Mouse (Mus musculus) right cerebral cortex, adult 2 months (tissue): ENCODE data around the gene Triobp.

Experiments used
- DNase-seq, 2 experiments: peaks; one replicate each; pipeline ENCODE4 v3.0.0; 2021 to 2022; ENCODE audit warnings: low spot score in 2 of 2

Gene Triobp

DNA sequence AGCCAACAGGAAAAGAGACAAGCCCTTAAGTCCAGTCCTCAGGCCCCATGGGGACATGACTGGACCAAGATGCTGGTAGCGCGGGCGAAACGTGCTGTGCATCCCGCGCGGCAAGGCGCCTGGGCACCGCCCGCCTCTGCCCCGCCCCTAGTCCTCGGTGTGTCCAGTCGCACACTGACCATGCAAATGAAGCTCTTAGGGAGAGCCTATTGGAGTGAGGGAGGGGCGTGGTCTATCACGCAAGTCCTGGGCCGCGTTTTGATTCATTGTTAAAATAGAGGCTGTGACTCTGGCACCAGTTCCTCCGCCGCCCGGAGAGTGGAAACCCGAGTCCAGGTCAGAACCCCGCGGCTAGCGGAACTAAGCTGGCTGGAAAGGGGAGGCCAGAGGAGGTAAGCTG, at the start of gene Triobp:
Gene Triobp, plus strand, starts transcription at position 68 of the 400 bp plus-strand sequence.
- peak; percentile 82 to 86 for DNase-seq

DNA sequence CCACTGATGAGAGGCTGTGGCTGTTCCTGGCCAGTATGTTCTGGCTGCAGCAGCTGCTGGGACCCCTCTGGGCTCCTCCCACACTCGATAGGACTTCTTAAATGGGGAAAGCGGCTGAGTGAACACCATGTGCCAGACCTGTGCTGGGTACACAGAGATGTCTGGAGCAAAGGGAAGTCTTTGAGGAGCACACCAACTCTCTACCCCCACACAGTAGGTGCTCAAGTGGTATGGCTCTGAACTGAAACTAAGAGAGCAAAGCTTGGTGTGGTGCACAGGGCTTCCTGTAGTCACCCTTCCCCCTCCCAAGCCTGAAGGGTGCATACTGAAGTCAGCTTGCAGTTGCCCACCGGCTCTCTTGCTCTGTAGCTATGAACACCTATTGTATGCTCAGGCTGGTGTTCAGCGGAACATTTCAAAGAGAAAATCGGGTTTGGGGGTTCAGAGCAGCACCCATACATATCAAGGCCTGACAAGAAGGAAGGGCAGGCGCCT, 49.0 kb upstream of the Triobp start:
- no peak for DNase-seq

DNA sequence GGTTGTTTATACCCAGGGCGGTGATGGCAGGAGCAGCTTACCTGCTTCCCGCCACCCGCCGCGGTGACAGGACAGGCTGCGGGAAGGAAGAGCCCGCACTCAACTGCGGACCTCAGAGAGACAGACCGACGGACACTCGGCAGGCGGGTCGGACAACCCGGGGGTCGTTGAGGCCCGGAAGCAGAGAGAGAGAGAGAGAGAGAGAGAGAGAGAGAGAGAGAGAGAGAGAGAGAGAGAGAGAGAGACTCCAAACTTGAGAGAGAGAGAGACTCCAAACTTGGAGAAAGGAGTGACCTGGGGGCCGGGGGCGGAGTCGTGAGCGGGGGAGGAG, 48.1 kb upstream of the Triobp start, which contains the start of gene Gm49510:
Gene Gm49510, plus strand, starts transcription at position 259 of the 331 bp plus-strand sequence.
- DNase-seq: peak in 1 of 2 experiments; percentile 9

DNA sequence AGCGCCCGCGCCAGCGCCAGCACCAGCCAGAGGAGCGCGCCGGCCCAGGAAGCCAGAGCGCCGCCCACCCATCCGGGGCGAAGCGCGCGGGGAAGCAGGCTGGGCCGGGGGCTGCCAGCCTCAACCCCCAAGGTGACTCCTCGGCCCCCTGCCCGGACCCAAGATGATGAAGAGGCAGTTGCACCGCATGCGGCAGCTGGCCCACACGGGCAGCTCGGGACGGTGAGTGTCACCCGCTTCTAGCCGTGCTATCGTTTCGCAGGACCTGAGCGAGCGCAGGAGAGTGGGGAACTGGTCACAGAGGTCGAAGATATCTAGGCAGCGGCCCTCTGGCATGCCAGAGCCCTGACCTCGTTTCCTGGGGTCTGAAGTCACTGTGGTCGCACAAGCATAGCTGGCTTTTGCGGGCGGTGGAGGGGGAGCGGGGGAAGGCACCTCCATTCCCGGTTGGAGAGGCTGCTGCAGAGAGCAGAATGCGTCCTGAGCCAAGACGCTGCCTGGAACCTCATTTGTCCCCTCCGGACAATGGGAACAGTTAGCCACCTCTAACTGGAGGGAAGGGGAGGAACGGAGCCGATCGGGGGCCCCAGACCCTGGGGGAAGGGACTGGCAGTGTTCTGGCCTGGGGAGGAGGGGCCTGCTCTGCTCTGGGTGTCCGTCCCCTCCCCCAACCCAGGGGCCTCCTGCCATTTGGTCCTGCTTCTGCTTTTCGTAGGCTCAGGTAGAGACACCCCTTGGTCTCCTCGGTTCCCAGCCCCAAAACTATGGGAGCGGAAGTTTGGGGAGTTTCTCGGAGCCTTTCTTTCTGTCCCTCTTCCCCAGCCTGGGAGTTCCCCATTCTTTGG, 47.6 kb upstream of the Triobp start, which contains the start of gene Sh3bp1:
Gene Sh3bp1, plus strand, starts transcription at position 29 of the 845 bp plus-strand sequence.
- DNase-seq: peak; percentile 54

DNA sequence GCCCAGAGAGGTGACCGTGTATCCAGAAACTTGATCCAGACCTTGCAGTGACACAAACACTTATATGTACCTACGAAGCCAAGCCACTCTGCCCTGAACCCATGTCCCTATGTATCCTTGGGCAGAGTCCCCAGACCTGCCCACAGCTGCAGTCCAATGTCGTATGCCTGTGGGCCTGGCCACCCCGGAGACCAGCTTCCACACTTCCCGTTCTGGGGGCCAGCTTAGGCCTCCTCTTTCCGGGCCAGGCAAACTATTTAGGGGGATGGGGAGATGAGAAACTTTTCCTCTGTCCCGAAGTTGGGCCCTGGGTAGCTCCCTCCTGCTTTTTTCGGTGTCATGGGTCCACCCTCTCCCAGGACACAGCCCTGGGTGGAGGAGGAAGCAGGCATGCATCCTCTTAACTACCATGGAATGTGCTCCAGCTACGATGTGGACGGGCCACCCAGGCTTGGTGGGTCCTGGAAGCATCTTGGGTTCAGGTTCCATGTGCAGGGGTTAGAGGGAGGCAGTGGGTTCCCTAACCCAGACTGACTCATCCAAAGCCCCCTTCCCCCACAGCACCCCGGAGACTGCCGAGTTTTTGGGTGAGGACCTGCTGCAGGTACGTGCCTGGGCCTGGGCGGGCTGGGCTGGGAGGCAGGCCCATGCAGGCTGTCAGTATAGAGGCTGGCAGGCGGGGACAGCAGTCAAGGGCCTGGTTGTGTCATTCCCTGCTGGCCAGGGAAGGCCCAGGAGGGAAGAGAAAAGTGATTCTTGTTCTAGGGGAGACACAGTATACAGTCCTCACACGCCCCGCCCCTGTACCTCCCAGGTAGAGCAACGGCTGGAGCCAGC, 46.7 kb upstream of the Triobp start:
- DNase-seq: no peak

DNA sequence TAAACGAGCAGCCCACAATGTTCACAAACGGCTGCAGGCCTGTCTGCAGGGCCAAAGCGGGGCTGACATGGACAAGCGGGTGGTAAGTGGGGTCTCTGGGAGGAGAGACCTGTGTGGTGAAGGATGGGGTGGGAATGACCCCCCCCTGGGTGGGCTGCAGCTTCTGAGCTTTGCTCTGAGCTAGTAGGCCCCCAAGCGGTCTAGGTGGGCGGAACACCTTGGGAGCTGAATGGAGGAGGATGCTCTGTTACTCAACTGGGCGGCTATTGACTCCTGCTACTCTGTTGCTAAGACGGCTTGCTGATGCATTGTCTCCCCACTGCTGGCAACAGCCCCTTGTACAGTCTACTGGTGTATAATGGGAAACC, 46.1 kb upstream of the Triobp start:
- DNase-seq: no peak

DNA sequence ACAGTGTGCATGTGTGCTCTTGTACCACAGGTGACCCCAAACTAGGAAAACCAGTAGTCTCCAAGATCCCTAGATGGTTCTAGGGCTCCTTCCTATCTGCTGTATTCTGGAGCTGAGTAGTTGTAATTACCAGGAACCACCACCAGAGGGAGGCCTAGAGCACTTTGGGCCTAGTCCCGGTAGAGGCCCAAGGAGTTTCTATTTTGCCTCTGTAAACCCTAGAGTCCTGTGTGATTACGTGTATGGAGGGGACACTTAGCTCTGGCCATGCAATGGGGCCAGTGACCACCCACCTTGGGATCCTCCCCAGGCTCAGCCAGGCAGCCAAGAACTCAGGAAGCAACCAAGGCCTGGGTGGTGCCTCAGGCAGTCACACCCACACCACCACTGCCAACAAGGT, 44.3 kb upstream of the Triobp start:
- peak; percentile 90 to 91 for DNase-seq

DNA sequence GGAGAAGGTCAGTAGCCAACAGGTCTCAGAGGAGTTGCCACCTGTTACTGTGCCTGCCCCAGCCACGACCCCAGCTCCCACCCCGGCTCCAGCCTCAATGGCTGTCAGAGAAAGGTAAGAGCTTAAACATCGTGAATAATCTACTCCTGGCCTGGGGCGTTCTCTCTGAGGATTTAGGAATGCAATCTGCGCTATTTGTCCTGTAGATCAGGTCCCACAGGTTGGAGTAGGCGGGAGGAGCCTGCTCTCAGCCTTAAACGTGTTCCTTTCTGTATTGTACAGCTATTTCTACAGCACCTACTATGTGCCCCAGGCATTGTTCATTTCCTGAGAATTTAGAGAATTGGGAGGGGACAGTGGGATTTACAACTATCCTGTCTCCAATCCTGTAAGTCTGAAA, 39.1 kb upstream of the Triobp start:
- no peak for DNase-seq

DNA sequence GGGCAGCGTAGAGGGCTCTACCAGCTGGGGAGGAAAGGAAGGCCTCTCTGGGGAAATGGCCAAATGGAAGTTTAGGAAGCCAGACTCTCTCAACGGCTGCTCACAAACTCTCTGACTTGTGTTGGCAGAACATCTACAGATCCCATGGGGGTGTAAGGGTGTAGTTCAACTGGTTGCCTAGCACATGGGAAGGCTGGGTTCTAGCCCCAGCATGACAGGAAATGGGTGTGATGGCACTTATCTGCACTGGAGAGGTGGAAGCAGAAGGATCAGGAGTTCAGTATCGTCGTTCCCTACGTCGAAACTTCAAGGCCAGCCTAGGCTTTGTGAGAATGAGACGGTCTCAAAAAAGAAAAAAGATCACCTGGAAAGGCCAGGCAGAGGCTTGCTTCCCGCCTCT, 38.5 kb upstream of the Triobp start:
- DNase-seq: no peak

DNA sequence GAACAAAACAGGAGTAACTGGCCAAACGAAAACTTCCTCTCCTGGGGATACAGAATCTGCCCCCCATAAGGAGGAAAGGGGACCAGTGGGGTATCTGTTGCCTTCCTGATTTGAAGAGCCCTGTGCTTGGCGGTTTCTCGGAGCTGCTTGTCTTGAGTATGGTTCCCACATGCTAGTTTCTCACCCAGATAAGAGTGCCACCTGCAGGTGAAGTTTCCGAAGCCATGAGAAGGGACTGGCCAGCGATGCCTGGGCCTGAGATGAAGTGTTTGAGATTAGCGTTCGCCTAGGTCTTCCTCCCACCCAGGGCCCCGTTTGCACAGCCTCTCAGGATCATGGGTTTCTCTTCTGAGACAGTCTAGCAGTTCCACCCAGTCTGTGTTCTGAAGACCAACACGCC, 35.5 kb upstream of the Triobp start:
- peak; percentile 46 to 53 for DNase-seq

DNA sequence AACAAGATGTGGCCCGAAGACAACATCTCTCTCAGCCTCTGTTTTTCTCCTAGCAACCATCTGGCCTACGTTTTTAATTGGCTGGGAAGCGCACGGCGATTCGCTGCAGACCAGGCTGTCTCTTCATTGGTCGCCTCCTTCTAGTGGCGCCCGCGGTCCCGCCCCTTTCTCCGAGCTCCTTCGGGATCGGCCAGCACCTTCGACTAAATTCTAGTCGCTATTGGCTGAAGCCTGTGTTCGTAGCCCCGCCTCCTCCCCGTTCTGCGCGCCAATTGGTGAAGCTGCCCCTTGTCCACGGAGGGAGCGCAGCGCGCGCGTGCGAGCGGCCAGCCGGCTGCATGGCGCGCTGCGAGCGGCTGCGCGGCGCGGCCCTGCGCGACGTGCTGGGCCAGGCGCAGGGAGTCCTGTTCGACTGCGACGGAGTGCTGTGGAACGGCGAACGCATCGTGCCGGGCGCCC, 33.9 kb upstream of the Triobp start, which contains the start of gene Pdxp:
Gene Pdxp, plus strand, starts transcription at position 288 of the 459 bp plus-strand sequence.
- peak; percentile 96 to 98 for DNase-seq

DNA sequence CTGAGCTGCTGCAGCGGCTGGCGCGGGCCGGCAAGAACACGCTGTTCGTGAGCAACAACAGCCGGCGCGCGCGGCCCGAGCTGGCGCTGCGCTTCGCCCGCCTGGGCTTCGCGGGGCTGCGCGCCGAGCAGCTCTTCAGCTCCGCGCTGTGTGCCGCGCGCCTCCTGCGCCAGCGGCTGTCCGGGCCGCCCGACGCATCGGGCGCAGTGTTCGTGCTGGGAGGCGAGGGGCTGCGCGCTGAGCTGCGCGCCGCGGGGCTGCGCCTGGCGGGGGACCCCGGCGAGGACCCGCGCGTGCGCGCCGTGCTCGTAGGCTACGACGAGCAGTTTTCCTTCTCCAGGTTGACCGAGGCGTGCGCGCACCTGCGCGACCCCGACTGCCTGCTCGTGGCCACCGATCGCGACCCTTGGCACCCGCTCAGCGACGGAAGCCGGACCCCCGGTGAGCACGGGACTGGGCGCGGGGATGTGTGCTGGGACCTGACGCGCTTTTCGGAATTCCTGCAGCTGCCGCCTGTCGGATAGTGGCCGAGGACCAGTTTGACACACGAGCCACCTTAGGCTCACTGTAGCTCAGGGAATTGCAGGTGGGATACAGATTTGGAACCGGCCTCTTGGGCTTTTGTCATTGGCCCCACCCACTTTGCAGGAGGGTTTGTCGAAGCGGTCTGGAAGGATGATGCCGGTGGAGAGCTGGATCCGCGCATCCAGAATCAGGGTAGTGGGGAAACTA, 33.3 kb upstream of the Triobp start:
- peak; percentile 45 to 58 for DNase-seq

DNA sequence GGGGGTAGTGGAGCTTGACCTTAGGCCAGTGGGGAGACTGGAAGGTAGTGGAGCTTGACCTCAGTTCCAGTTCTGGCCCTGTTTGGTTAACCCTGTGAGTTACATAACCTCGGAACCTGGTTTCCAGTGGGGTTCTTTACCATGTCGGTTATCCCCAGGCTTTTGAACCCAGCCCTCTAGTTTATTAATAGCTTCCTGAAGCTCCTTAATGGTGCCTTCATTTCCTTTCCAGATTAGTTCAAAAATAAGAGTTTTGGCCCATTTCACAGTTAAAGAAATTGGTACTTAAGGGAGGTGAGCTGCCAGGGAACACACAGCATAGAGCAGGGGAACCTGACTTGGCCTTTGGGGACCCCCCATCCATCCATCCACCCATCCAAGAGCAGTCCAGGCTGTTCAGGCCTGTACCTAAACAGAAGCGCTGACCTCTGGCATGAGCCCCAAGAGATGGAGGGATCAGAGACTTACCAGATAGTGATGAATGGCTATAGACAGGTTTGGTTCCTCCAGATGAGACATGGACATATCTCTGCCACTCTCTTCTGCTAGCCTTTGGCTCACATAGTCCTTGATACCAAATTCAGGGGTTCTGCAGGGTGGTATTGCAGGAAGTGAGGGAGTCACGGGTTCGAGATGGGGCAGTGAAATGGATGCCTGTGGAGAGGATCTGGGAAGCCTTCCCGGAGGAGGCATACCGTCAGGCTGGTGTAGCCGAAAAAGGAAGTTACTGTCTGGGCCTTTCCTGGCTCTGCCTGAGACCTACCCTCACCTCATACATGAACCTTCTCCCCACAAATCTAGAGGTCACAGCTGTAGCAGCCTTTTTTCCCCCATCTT, 32.5 kb upstream of the Triobp start:
- no peak for DNase-seq

DNA sequence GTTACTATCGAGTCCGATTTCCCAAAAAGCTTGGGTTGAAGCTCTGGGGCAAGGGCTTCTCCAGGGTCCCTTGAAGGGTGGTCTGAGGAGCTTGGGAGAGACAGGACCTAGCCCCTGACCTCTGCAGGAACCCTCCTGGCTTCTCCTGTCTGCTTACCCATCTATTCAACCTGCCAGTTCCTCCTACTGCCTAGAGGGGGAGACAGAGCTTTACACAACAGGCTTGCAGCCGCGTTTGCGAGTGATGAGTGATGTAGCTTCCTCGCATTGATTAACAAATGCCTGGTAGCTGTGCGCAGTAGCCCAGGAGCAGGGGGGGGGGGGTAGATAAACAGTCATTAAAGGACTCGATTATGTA, 31.9 kb upstream of the Triobp start:
- DNase-seq: peak; percentile 73 to 88

DNA sequence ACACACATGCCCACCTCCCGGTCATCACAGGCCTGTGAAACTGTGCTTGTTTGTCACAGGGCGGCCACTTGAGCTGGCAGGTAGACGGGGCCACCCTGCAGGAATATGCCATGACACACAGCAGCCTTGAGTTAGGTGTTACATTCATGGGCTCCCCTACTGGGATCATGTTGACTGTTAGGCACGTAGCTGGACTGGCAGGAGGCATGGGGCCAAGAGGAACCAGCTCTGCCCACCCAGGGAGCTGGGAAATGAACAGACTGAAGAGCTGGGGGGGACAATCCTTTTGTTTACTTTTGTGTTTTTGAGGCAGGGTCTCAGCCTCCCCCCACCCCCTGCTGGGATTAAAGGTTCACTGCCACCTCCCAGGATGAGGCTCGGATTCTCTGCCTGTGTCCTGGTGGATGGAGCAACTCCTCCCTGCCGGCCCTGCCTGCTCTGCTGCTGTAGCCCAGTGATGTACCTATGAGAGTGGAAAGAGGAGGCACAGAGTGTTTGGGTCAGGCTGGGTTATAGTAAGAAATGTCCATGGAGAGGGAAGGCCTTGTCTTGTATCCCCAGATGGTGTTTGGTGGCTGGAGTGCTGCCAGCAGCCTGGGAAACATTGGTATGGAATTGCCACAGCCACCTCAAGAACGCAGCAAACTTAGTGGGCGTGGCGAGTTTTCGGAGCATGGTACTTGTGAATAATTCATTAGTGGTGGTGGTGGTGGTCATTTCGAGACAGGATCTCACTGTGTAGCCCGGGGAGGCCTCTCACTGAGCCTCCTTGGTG, 31.3 kb upstream of the Triobp start:
- peak in 1 of 2 experiments; percentile 53 for DNase-seq

DNA sequence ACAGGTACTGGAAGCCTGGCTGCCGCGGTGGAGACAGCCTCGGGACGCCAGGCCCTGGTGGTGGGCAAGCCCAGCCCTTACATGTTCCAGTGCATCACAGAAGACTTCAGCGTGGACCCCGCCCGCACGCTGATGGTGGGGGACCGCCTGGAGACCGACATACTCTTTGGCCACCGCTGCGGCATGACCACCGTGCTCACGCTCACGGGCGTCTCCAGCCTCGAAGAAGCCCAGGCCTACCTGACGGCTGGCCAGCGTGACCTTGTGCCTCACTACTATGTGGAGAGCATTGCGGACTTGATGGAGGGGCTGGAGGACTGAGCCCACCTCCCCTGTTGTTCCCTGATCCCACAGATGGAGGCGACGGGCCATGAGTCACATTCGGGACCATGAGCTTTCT, 29.4 kb upstream of the Triobp start:
- DNase-seq: no peak

DNA sequence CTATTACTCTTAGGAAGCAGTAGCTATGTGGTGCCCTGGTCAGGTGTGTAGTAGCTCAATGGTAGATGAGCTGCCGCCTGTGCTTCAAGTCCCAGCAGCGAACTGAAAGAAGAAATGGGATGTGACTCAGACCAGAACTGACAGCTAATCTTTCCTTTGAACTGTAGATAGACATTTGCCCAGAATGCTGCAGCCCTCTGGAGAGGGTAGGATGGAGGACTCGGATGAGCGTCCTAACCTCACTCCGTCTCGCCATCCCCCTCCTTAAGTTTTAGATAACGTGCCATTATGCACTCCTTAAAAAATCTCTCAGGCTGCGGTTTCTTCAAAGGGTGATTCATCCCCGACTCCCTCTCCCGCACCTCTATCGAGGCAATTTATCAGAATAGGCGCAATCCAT, 27.6 kb upstream of the Triobp start:
- DNase-seq: no peak

DNA sequence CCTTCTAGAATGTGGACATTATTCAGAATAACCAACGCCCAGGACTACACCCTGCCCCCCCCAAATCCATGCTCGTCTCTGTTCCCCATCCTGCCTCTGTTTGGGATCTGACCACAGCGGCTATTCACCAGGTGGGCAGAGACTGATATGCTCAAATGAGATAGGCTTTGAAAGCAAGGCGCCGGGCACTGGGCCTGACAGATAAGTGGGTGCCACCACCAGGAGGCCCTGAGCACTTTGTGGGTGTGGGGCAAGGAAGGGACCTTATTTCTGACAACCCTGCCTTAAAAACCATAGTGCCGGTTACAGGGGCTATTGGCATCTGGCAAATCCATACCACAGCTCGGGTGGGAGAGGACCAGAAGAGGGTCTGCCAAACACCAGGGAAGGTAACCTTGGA, 24.8 kb upstream of the Triobp start:
- no peak for DNase-seq

DNA sequence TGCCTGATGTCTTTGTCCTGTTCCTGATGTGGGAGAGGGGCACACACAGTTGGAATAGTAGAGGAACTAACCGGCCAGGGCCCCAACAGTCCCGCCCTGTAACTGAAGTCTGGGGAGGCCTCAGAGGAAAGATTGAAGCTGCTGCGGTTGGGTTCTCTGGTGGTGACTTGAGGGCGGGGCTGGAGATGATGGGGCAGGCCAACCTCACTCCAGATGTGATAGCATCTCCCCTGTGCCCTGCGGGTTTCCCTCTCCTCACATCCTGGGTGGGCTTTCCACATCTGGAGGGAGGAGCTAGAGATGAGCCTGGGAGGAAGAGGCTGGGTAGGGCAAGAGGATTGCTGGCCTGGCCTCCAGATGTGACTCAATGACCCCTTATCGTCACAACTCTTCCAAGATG, 23.9 kb upstream of the Triobp start:
- DNase-seq: no peak

DNA sequence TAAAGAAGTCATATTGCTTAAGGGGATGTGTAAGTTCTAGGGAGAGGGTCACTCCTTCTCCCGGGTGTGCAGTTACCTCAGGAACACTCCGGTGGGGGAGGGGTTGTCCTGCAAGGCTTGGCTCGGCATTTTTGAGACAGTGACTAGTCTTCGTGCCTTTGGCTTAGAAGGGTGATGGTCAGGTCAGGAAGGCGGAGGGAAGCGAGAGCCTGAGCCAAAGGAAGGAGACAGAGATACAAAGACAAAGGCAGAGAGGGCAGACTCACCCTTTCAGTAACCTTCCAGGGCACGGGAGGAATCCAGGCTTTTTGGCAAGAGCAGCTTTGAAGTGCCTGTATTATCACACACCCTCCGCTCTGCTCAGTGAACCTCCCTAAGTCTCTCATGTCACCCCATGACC, 22.4 kb upstream of the Triobp start:
- no peak for DNase-seq
